15 mouse cellular contexts compared by ENCODE assay signal in the genomic region with DNA sequence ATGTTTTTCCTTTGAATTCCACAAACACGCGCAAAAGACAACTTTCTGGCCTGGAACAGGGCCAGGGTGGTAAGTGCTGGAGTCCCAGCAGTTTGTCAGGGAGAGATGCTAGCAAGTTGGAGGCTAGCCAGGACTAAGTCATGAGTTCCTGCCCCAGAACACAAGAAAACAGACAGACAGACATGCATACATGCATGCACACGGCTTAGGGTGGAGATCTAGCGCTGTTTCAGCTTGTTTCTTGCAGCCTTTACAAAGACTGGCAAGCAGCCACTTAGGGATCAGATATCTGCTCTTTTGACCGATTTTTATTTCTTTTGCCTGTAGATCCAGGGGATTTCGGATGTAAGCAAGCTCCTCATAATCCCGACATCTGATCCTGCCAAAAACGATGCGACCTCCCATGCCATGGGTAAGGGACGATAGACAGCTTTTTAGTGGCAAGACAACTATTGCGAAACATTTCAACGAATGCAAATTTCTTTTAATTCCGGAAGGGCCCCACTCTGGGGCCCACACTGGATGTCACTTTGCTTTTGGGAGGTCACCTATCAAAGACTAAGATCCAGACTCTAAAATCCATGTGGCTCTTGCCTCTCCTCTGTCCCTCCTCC. TPM values are rescaled to one million over a fixed set of nuclear protein-coding genes. Genes with fewer than 3 reads are reported as not detected.
DNase-seq lines count a peak whose midpoint lies in the region; ATAC-seq and TF ChIP-seq lines count a peak whose summit lies in the region.
"Had no signal": no experiment of that assay in that cellular context is flagged by ENCODE, and none has a peak within 500 bp of the region (broad histone marks: within the 10 kb centered on the region; RNA-seq: fewer than 3 reads in every experiment).

No protein-coding gene starts in this region.

- H3K4me2 ChIP-seq in kidney, postnatal 0 days (ENCODE audit: low read length) = peak overlapping the region; percentile 18; the same call in 1 of the 2 replicates
- 0 out of 2 replicates have a peak overlapping the region, but pooled peaks have one; percentile 6 for H3K4me2 ChIP-seq in lung, postnatal 0 days (replicated peaks; ENCODE audit: low read depth, low read length)
- H3K4me2 ChIP-seq: neural tube, embryonic 15.5 days had no signal

- no peak overlapping the region for H3K27ac ChIP-seq in kidney, postnatal 0 days
- H3K27ac ChIP-seq in lung, postnatal 0 days (ENCODE audit: low read length) = no peak overlapping the region
- H3K27ac ChIP-seq: neural tube, embryonic 15.5 days had no signal

- intact Hi-C loops in left cerebral cortex, postnatal 36 days (cut with DNase I) = no loop called here

- no peak overlapping the region for H3K9ac ChIP-seq in kidney, postnatal 0 days (ENCODE audit: low read depth, low read length)
- H3K9ac ChIP-seq in lung, postnatal 0 days (replicated peaks; ENCODE audit: low read depth) = no peak overlapping the region
- H3K9ac ChIP-seq: neural tube, embryonic 15.5 days had no signal

- H3K4me3 ChIP-seq in kidney, postnatal 0 days (replicated peaks; ENCODE audit: low read depth, low read length) = no peak overlapping the region
- H3K4me3 ChIP-seq in lung, postnatal 0 days (ENCODE audit: low read depth, low read length) = no peak overlapping the region
- H3K4me3 ChIP-seq: neural tube, embryonic 15.5 days had no signal

- DNase-seq in cerebellum, postnatal 10 days = peak; percentile 25 to 29
- DNase-seq in cerebellum, postnatal 4 days (ENCODE audit: low spot score in 2 of 2) = no peak
- DNase-seq in kidney, postnatal 0 days (ENCODE audit: low spot score) = peak; percentile 65
- no peak for DNase-seq in kidney, adult 9 months
- peak; percentile 48 for DNase-seq in lung, postnatal 0 days (ENCODE audit: low spot score)
- DNase-seq in lung, adult 18-20 months = no peak
- peak; percentile 21 to 50 for DNase-seq in lung, postnatal 4 days
- DNase-seq in left cerebral cortex, postnatal 36 days (ENCODE audit: low spot score in 2 of 2) = no peak
- DNase-seq: cerebellum, adult 2 months; embryo, embryonic 11 days; heart, postnatal 10 days; layer of hippocampus, adult 9-11 months; retina, postnatal 1 day; spleen, adult 18-20 months had no signal

- H3K9me3 ChIP-seq in kidney, postnatal 0 days (replicated peaks; ENCODE audit: low read length) = no peaks in the 10 kb centered on the region
- H3K9me3 ChIP-seq in lung, postnatal 0 days (ENCODE audit: low read length) = no peaks in the 10 kb centered on the region
- H3K9me3 ChIP-seq: neural tube, embryonic 15.5 days had no signal

- no peak for TF ChIP-seq EP300 in lung, postnatal 0 days (IDR thresholded peaks at IDR 0.05)

- no peaks in the 10 kb centered on the region for H3K36me3 ChIP-seq in kidney, postnatal 0 days (ENCODE audit: insufficient read depth, low read length)
- no peaks in the 10 kb centered on the region for H3K36me3 ChIP-seq in lung, postnatal 0 days (ENCODE audit: insufficient read depth, low read length)

- ATAC-seq in kidney, postnatal 0 days (replicated peaks; ENCODE audit: low FRiP score, low read depth) = no peak
- no peak; the same call in 1 of the 2 replicates for ATAC-seq in lung, postnatal 0 days

- 61% methylated on average over 13 of the region's 13 CpGs for WGBS in kidney, postnatal 0 days
- WGBS in lung, postnatal 0 days = 57% methylated on average over 13 of the region's 13 CpGs

- TF ChIP-seq CTCF in kidney, postnatal 0 days (IDR thresholded peaks at IDR 0.05; ENCODE audit: low read depth) = no peak
- TF ChIP-seq CTCF in lung, postnatal 0 days (IDR thresholded peaks at IDR 0.05) = no peak

- H3K27me3 ChIP-seq in kidney, postnatal 0 days (ENCODE audit: insufficient read depth, low read length) = no peaks in the 10 kb centered on the region
- H3K27me3 ChIP-seq in lung, postnatal 0 days (replicated peaks; ENCODE audit: insufficient read depth, low read length) = no peaks in the 10 kb centered on the region
- H3K27me3 ChIP-seq: neural tube, embryonic 15.5 days had no signal

- no peaks in the 10 kb centered on the region for H3K4me1 ChIP-seq in kidney, postnatal 0 days (replicated peaks; ENCODE audit: insufficient read depth, low read length)
- no peaks in the 10 kb centered on the region for H3K4me1 ChIP-seq in lung, postnatal 0 days (ENCODE audit: insufficient read depth, low read depth, low read length)

RNA-seq across cellular contexts. Expression of a gene that starts 17.7 kb away (rescaled TPM):
- polyA plus RNA-seq in kidney, postnatal 0 days (2015; fragmentation: Nextera tagmentation; extraction: Ambion mirVana) = 361 and 381 TPM in 2 replicates
- polyA plus RNA-seq in lung, postnatal 0 days (2015; fragmentation: Nextera tagmentation; extraction: Ambion mirVana) = 1,194 and 1,245 TPM in 2 replicates
- total RNA-seq in left cerebral cortex, postnatal 36 days (2021) = 100 to 1,000 TPM; 310 to 351 TPM

Comparison
In these comparisons a context has a peak if more than half of its experiments do, and no peak if none do; other contexts are left out.
1. DNase-seq: peak in cerebellum, postnatal 10 days (2 of 2), kidney, postnatal 0 days (single experiment), lung, postnatal 0 days (single experiment) and lung, postnatal 4 days (2 of 2); none in cerebellum, postnatal 4 days (0 of 2), kidney, adult 9 months (single experiment), lung, adult 18-20 months (0 of 2) and left cerebral cortex, postnatal 36 days (0 of 2).